Mouse (Mus musculus) neutrophil, adult 83 days (primary cell): ENCODE measurements around the gene P2ry10. TPM values are rescaled to one million over a fixed set of nuclear protein-coding genes. Genes with fewer than 3 reads are reported as not detected.

Experiments used
- total RNA-seq, 2 experiments: library from RNA; stranded (reverse); gene quantifications; one replicate each; pipeline ENCODE4 v1.2.4; 2023

The P2ry10 gene
- under 1 TPM; 0.75 to 0.86 TPM for total RNA-seq

GRCm38 (mm10) chrX:107088177-107088576 is at the start of gene P2ry10:
TSS of gene P2ry10 (plus strand) at chrX:107088492.

GRCm38 (mm10) chrX:107148681-107149080 is 60.4 kb downstream of the P2ry10 start, which contains the start of gene P2ry10b:
TSS of gene P2ry10b (plus strand) at chrX:107148927.

Other genes with a start within 250 kb of the P2ry10 start
- not detected for gene Rtl3, start 247.8 kb upstream of the P2ry10 start, total RNA-seq
- not detected for gene Lpar4, start 167.9 kb upstream of the P2ry10 start, total RNA-seq
- gene P2ry10b, start 60.4 kb downstream of the P2ry10 start, total RNA-seq = 1 to 10 TPM; 2.4 to 4.6 TPM
- under 1 TPM in 1 of 2 experiments, not detected in 1; 0.35 TPM for gene Gpr174, start 167.4 kb downstream of the P2ry10 start, total RNA-seq